Comparison of ENCODE assay signal across 17 mouse cellular contexts in the genomic region with DNA sequence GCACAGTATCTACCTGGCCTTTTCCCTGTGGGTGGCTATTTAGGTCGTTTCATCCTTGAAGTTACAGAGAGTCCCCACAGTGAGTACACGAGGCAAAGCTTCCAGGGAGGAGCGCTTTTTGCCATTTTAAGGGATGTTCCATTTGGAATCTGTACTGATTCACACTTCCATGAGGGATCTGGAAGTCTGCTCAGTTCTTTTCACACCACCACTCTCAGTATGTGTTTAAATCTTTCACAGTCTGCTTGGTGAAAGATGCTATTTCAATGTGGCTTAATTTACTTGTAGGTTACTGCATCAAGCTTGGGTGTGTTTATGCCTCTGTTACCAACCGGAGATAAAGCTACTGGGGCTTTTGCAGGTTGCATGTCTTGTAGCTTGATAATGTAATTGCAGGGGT.
DNase-seq lines count a peak whose midpoint lies in the region.
"Had no signal": no experiment of that assay in that cellular context is flagged by ENCODE, and none has a peak within 500 bp of the region (broad histone marks: within the 10 kb centered on the region; RNA-seq: fewer than 3 reads in every experiment).

No protein-coding gene starts in this region.

- peak; percentile 26 for DNase-seq in layer of hippocampus, adult 11-12 months (ENCODE audit: low spot score)
- no peak for DNase-seq in layer of hippocampus, postnatal 36 days
- peak; percentile 63 for DNase-seq in right cerebral cortex, adult 18-20 months
- no peak for DNase-seq in right cerebral cortex, postnatal 14 days
- peak; percentile 52 to 65 for DNase-seq in left cerebral cortex, adult 9 months (ENCODE audit: low spot score in 2 of 2)
- DNase-seq in telencephalon, adult 2 months (ENCODE audit: low read depth, low spot score): peak; percentile 87
- no peak for DNase-seq in cerebellum, postnatal 25 days
- DNase-seq: adrenal gland, postnatal 14 days; cerebellum, adult 11-12 months; cerebellum, adult 9-11 months; gastrocnemius, postnatal 10 days; heart, postnatal 10 days; kidney, adult 18-20 months; kidney, postnatal 25 days; liver, postnatal 0 days; lung, postnatal 36 days; thymus, postnatal 14 days had no signal

Comparison
In these comparisons a context has a peak if more than half of its experiments do, and no peak if none do; other contexts are left out.
1. DNase-seq: peak in layer of hippocampus, adult 11-12 months (single experiment), right cerebral cortex, adult 18-20 months (single experiment), left cerebral cortex, adult 9 months (2 of 2) and telencephalon, adult 2 months (single experiment); none in layer of hippocampus, postnatal 36 days (0 of 2), right cerebral cortex, postnatal 14 days (single experiment) and cerebellum, postnatal 25 days (0 of 2).